In genomic region chr11:43217021-43217420, GRCm38 (mm10) we compare ENCODE assay signal across 8 mouse cellular contexts.
DNase-seq lines count a peak whose midpoint lies in the region; ATAC-seq and TF ChIP-seq lines count a peak whose summit lies in the region.
"Had no signal": no experiment of that assay in that cellular context is flagged by ENCODE, and none has a peak within 500 bp of the region (broad histone marks: within the 10 kb centered on the region; RNA-seq: fewer than 3 reads in every experiment).

No protein-coding gene starts in this region.

- 63% methylated on average over 4 of the region's 4 CpGs for WGBS in midbrain, embryonic 12.5 days
- 65% methylated on average over 4 of the region's 4 CpGs for WGBS in midbrain, embryonic 11.5 days
- whole genome bisulfite sequencing in midbrain, embryonic 16.5 days, result 38% methylated on average over 4 of the region's 4 CpGs

- no peak overlapping the region for H3K4me2 ChIP-seq in midbrain, embryonic 12.5 days (replicated peaks)
- H3K4me2 ChIP-seq in midbrain, embryonic 11.5 days, result no peak overlapping the region
- no peak overlapping the region for H3K4me2 ChIP-seq in midbrain, embryonic 16.5 days (ENCODE audit: low read length)

- H3K4me3 ChIP-seq in midbrain, embryonic 12.5 days, result no peak overlapping the region
- no peak overlapping the region for H3K4me3 ChIP-seq in midbrain, embryonic 11.5 days (ENCODE audit: low read depth, low read length)
- no peak overlapping the region for H3K4me3 ChIP-seq in layer of hippocampus, adult 2 months
- no peak overlapping the region for H3K4me3 ChIP-seq in midbrain, embryonic 16.5 days (ENCODE audit: low read depth, low read length)
- H3K4me3 ChIP-seq: heart, adult 2 months had no signal

- no peak overlapping the region for H3K9ac ChIP-seq in midbrain, embryonic 12.5 days (replicated peaks)
- H3K9ac ChIP-seq in midbrain, embryonic 11.5 days (ENCODE audit: low read length), result no peak overlapping the region
- no peak overlapping the region for H3K9ac ChIP-seq in midbrain, embryonic 16.5 days (ENCODE audit: low read depth, low read length)

- no peak for DNase-seq in midbrain, embryonic 11.5 days (ENCODE audit: low spot score, missing footprints)
- DNase-seq in cerebellum, postnatal 36 days, result peak; percentile 23 to 35
- peak; percentile 34 to 60 for DNase-seq in layer of hippocampus, adult 2 months (ENCODE audit: low spot score in 2 of 2)
- DNase-seq in thymus, postnatal 4 days, result no peak
- DNase-seq in urinary bladder, postnatal 25 days (ENCODE audit: low spot score), result no peak

- no peak for TF ChIP-seq CTCF in layer of hippocampus, adult 2 months (conservative IDR thresholded peaks at IDR 0.05)

- H3K27me3 ChIP-seq in midbrain, embryonic 12.5 days, result no peaks in the 10 kb centered on the region
- H3K27me3 ChIP-seq in midbrain, embryonic 11.5 days (ENCODE audit: control insufficient read depth, insufficient read depth, low read length), result no peaks in the 10 kb centered on the region
- no peaks in the 10 kb centered on the region for H3K27me3 ChIP-seq in midbrain, embryonic 16.5 days (ENCODE audit: control insufficient read depth, insufficient read depth, low read depth, low read length)

- H3K36me3 ChIP-seq in midbrain, embryonic 12.5 days, result no peaks in the 10 kb centered on the region
- no peaks in the 10 kb centered on the region for H3K36me3 ChIP-seq in midbrain, embryonic 11.5 days (ENCODE audit: control insufficient read depth, insufficient read depth, low read length)
- H3K36me3 ChIP-seq in midbrain, embryonic 16.5 days (ENCODE audit: control insufficient read depth, insufficient read depth, low read length), result no peaks in the 10 kb centered on the region

- H3K9me3 ChIP-seq in midbrain, embryonic 12.5 days, result no peaks in the 10 kb centered on the region
- H3K9me3 ChIP-seq in midbrain, embryonic 11.5 days (ENCODE audit: control insufficient read depth, low read length), result no peaks in the 10 kb centered on the region
- no peaks in the 10 kb centered on the region for H3K9me3 ChIP-seq in midbrain, embryonic 16.5 days (replicated peaks; ENCODE audit: control insufficient read depth, low read length, poor library complexity, severe bottlenecking)

- H3K27ac ChIP-seq in midbrain, embryonic 12.5 days (replicated peaks), result no peak overlapping the region
- H3K27ac ChIP-seq in midbrain, embryonic 11.5 days (ENCODE audit: low read depth, low read length), result no peak overlapping the region
- no peak overlapping the region for H3K27ac ChIP-seq in layer of hippocampus, adult 2 months
- H3K27ac ChIP-seq in midbrain, embryonic 16.5 days (ENCODE audit: low read length), result peak overlapping the region; percentile 11; the same call in 1 of the 2 replicates
- H3K27ac ChIP-seq: heart, adult 2 months had no signal

- H3K4me1 ChIP-seq in midbrain, embryonic 12.5 days, result no peaks in the 10 kb centered on the region
- H3K4me1 ChIP-seq in midbrain, embryonic 11.5 days (ENCODE audit: control insufficient read depth, insufficient read depth, low read length), result no peaks in the 10 kb centered on the region
- H3K4me1 ChIP-seq in midbrain, embryonic 16.5 days (ENCODE audit: control insufficient read depth, insufficient read depth, low read length), result peaks cover 7% of the 10 kb centered on the region; the same call in 1 of the 2 replicates

- ATAC-seq in midbrain, embryonic 12.5 days (ENCODE audit: low FRiP score, low read depth), result peak; percentile 33; the same call in 1 of the 2 replicates
- ATAC-seq in midbrain, embryonic 11.5 days (ENCODE audit: low FRiP score), result no peak
- peak; percentile 85 for ATAC-seq in midbrain, embryonic 16.5 days

Comparison
In these comparisons a context has a peak if more than half of its experiments do, and no peak if none do; other contexts are left out.
1. DNase-seq: peak in cerebellum, postnatal 36 days (2 of 2) and layer of hippocampus, adult 2 months (2 of 2); none in midbrain, embryonic 11.5 days (single experiment), thymus, postnatal 4 days (single experiment) and urinary bladder, postnatal 25 days (single experiment).